Mouse (Mus musculus): Measurements from ENCODE around the gene 1810013L24Rik. TPM values are rescaled to one million over a fixed set of nuclear protein-coding genes. Genes with fewer than 3 reads are reported as not detected.

1810013L24Rik gene
- total and polyA plus RNA-seq, 2 experiments from 2014 or later, result 15.0 to 39.8 TPM

DNA sequence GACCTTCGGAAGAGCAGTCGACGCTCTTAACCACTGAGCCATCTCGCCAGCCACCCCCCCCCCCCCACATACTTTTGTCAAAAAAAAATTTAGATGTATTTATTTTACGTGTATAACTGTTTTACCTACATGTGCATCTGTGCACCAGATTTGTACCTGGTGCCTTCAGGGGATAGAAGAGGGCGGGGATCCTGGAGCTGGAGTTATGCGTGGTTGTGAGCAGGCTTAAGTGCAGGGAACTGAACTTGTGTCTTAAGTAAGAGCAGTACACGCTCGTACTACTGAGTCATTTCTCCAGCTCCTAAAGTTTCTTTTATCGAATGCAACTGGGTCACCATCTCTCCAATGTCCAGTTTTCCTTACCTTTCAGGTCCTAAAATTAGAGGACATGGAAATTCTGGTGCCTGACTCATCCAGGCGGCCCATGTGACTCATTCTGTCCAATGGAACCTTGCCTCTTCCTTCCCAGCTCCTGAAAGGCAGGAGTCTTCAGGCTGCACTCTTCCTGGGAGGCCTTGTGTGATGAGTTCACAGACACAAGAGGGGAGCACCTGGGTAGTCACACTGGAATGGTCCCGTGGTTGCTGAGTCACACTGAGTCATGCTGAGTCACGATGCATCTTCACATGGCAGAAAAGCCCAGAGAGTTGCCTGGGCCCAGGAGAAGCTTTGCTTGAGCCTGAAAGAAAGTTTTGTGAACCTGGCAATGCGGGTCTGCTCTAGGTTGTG lies 19.3 kb upstream of the 1810013L24Rik start:
- H3K9me3 ChIP-seq (replicated peaks; ENCODE audit: control insufficient read depth, low read length), result no peaks in the 10 kb centered on the region
- no peak for ATAC-seq (ENCODE audit: insufficient read depth, low read depth)
- DNase-seq (ENCODE audit: low spot score), result no peak
- no peak overlapping the region for H3K4me3 ChIP-seq (ENCODE audit: low read depth, low read length)
- TF ChIP-seq CTCF (IDR thresholded peaks at IDR 0.05; ENCODE audit: low read depth), result no peak
- no peak for TF ChIP-seq EP300 (IDR thresholded peaks at IDR 0.05; ENCODE audit: low read depth)
- 81% methylated on average over 14 of the region's 14 CpGs for WGBS
- no peak overlapping the region for H3K4me2 ChIP-seq (ENCODE audit: low read depth, low read length)
- no peak overlapping the region for H3K27ac ChIP-seq (ENCODE audit: low read depth)
- H3K9ac ChIP-seq (replicated peaks; ENCODE audit: low read depth, low read length), result no peak overlapping the region
- no peaks in the 10 kb centered on the region for H3K4me1 ChIP-seq (ENCODE audit: control insufficient read depth, insufficient read depth)
- no peaks in the 10 kb centered on the region for H3K27me3 ChIP-seq (ENCODE audit: control insufficient read depth, insufficient read depth, low read length)
- H3K36me3 ChIP-seq (replicated peaks; ENCODE audit: control insufficient read depth, insufficient read depth, low read length), result no peaks in the 10 kb centered on the region

DNA sequence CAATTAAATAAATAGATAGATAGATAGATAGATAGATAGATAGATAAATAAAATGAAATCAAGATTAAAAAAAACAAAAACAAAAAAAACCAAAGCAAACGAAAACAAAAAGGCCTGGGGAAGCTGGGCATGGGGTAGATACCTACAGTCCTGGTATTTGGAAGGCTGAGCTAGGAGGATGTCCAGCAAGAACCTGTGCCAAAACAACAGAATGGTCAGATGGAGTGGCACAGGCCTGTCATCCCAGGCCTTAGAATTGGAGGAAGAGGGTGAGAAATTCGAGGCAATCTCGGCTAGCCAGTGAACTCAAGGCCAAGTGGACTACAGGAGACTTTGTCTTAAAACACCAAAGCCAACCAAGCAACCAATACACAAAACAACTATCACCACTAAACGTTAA lies 12.0 kb upstream of the 1810013L24Rik start:
- TF ChIP-seq EP300 (IDR thresholded peaks at IDR 0.05; ENCODE audit: low read depth), result no peak
- TF ChIP-seq CTCF (IDR thresholded peaks at IDR 0.05; ENCODE audit: low read depth), result no peak

DNA sequence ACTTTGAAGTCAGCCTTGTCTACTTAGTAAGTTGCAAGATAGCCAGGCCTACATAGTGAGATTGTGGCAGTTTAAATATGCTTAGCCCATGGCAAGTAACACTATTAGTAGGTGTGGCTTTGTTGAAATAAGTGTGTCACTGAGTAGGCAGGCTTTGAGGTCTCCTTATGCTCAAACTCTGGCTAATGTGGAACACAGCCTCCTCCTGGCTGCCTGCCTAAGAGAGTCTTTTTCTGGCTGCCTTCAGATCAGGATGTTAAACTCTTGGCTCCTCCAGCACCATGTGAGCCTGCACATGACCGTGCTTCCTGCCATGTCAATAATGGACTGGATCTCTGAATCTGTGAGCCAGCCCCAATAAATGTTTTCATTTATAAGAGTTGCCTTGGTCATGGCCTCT lies 8.5 kb upstream of the 1810013L24Rik start:
- H3K4me2 ChIP-seq (ENCODE audit: low read depth, low read length), result no peak overlapping the region
- no peak for DNase-seq (ENCODE audit: low spot score)
- H3K4me3 ChIP-seq (ENCODE audit: low read depth, low read length), result no peak overlapping the region
- WGBS, result 51% methylated on average over 1 of the region's 1 CpGs
- no peaks in the 10 kb centered on the region for H3K36me3 ChIP-seq (replicated peaks; ENCODE audit: control insufficient read depth, insufficient read depth, low read length)
- H3K27me3 ChIP-seq (ENCODE audit: control insufficient read depth, insufficient read depth, low read length), result no peaks in the 10 kb centered on the region
- H3K9ac ChIP-seq (replicated peaks; ENCODE audit: low read depth, low read length), result no peak overlapping the region
- H3K4me1 ChIP-seq (ENCODE audit: control insufficient read depth, insufficient read depth), result no peaks in the 10 kb centered on the region
- TF ChIP-seq CTCF (IDR thresholded peaks at IDR 0.05; ENCODE audit: low read depth) (no peak), EP300 (IDR thresholded peaks at IDR 0.05; ENCODE audit: low read depth) (no peak)
- no peaks in the 10 kb centered on the region for H3K9me3 ChIP-seq (replicated peaks; ENCODE audit: control insufficient read depth, low read length)
- ATAC-seq (ENCODE audit: insufficient read depth, low read depth), result no peak
- H3K27ac ChIP-seq (ENCODE audit: low read depth), result no peak overlapping the region

More for the DNA sequence above, 12.0 kb upstream of the 1810013L24Rik start:
- Histone ChIP-seq H3K9me3 (replicated peaks; ENCODE audit: control insufficient read depth, low read length) (no peaks in the 10 kb centered on the region), H3K9ac (replicated peaks; ENCODE audit: low read depth, low read length) (no peak overlapping the region), H3K4me3 (ENCODE audit: low read depth, low read length) (no peak overlapping the region), H3K4me1 (ENCODE audit: control insufficient read depth, insufficient read depth) (no peaks in the 10 kb centered on the region), H3K27ac (ENCODE audit: low read depth) (no peak overlapping the region), H3K27me3 (ENCODE audit: control insufficient read depth, insufficient read depth, low read length) (no peaks in the 10 kb centered on the region), H3K4me2 (ENCODE audit: low read depth, low read length) (no peak overlapping the region), H3K36me3 (replicated peaks; ENCODE audit: control insufficient read depth, insufficient read depth, low read length) (no peaks in the 10 kb centered on the region)
- ATAC-seq (ENCODE audit: insufficient read depth, low read depth) (no peak), DNase-seq (ENCODE audit: low spot score) (no peak)
- 55% methylated on average over 4 of the region's 4 CpGs for WGBS

DNA sequence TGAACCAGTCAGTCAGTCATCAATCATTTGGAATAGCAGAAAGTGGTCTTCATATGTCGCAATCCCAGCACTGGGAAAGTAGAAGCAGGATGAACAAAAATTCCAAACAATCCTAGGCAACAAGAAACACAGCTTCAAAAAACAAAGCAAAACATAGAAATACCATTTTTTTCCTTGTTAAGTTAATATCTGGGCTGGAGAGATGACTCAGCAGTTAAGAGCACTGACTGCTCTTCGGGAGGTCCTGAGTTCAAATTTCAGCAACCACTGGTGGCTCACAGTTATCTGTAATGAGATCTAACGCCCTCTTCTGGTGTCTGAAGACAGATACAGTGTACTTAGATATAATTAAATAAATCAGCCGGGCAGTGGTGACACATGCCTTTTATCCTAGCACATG lies 7.3 kb upstream of the 1810013L24Rik start:
- DNase-seq (ENCODE audit: low spot score) (no peak), ATAC-seq (ENCODE audit: insufficient read depth, low read depth) (no peak)
- TF ChIP-seq CTCF (IDR thresholded peaks at IDR 0.05; ENCODE audit: low read depth), result no peak
- TF ChIP-seq EP300 (IDR thresholded peaks at IDR 0.05; ENCODE audit: low read depth), result no peak
- no peaks in the 10 kb centered on the region for H3K36me3 ChIP-seq (replicated peaks; ENCODE audit: control insufficient read depth, insufficient read depth, low read length)
- H3K27ac ChIP-seq (ENCODE audit: low read depth), result no peak overlapping the region
- 73% methylated on average over 4 of the region's 4 CpGs for WGBS
- no peak overlapping the region for H3K4me3 ChIP-seq (ENCODE audit: low read depth, low read length)
- H3K9ac ChIP-seq (replicated peaks; ENCODE audit: low read depth, low read length), result no peak overlapping the region
- no peaks in the 10 kb centered on the region for H3K9me3 ChIP-seq (replicated peaks; ENCODE audit: control insufficient read depth, low read length)
- H3K4me2 ChIP-seq (ENCODE audit: low read depth, low read length), result no peak overlapping the region
- no peaks in the 10 kb centered on the region for H3K4me1 ChIP-seq (ENCODE audit: control insufficient read depth, insufficient read depth)
- no peaks in the 10 kb centered on the region for H3K27me3 ChIP-seq (ENCODE audit: control insufficient read depth, insufficient read depth, low read length)

DNA sequence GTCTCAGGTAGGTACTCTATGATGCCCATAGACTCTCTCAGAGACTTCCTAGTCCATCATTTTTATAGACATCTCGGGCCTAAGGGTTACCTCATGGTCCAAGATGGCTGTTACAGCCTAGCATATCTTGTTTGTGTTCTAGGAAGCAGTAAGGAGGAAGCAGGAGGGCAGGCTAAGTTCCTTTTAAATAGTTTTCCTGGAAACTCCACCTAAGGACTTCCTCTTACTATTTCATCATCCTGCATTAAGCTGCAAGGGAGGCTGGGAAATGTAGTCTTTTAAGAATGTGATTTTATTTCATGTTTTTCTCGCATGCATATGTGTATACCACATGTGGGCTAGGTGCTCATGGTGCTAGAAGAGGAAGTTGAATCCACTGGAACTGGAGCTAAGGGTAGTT lies 6.2 kb upstream of the 1810013L24Rik start:
- Histone ChIP-seq H3K4me2 (ENCODE audit: low read depth, low read length) (no peak overlapping the region), H3K9ac (replicated peaks; ENCODE audit: low read depth, low read length) (no peak overlapping the region), H3K4me1 (ENCODE audit: control insufficient read depth, insufficient read depth) (no peaks in the 10 kb centered on the region), H3K9me3 (replicated peaks; ENCODE audit: control insufficient read depth, low read length) (no peaks in the 10 kb centered on the region), H3K27ac (ENCODE audit: low read depth) (no peak overlapping the region), H3K27me3 (ENCODE audit: control insufficient read depth, insufficient read depth, low read length) (no peaks in the 10 kb centered on the region), H3K4me3 (ENCODE audit: low read depth, low read length) (no peak overlapping the region), H3K36me3 (replicated peaks; ENCODE audit: control insufficient read depth, insufficient read depth, low read length) (no peaks in the 10 kb centered on the region)
- 58% methylated on average over 2 of the region's 2 CpGs for WGBS
- TF ChIP-seq EP300 (IDR thresholded peaks at IDR 0.05; ENCODE audit: low read depth), result no peak
- TF ChIP-seq CTCF (IDR thresholded peaks at IDR 0.05; ENCODE audit: low read depth), result no peak
- peak; percentile 43 for DNase-seq (ENCODE audit: low spot score)
- peak; percentile 41; the same call in 1 of the 2 replicates for ATAC-seq (ENCODE audit: insufficient read depth, low read depth)

DNA sequence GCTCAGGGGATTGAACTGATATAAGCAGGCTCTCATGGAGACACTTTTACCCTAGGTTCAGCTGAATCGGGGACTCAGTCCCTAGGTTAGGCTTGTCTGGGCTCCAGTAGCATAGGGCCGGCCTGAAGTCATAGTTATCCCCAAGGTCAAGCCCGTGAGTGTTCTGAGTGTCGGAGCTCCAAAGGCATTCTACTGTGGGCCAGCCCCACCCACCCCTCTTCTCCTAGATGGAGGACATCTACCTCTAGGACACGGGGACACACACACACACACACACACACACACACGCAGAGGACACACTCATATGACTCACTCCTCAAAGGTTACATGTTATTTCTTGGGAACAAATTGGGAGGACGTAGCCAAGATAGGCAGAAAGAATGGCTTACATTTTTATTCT lies 2.5 kb upstream of the 1810013L24Rik start:
- no peak for DNase-seq (ENCODE audit: low spot score)
- H3K27ac ChIP-seq (ENCODE audit: low read depth), result peak overlapping the region; percentile 4; the same call in 1 of the 2 replicates
- no peaks in the 10 kb centered on the region for H3K9me3 ChIP-seq (replicated peaks; ENCODE audit: control insufficient read depth, low read length)
- no peak overlapping the region for H3K4me3 ChIP-seq (ENCODE audit: low read depth, low read length)
- no peak for ATAC-seq (ENCODE audit: insufficient read depth, low read depth)
- TF ChIP-seq CTCF (IDR thresholded peaks at IDR 0.05; ENCODE audit: low read depth) (no peak), EP300 (IDR thresholded peaks at IDR 0.05; ENCODE audit: low read depth) (no peak)
- H3K36me3 ChIP-seq (replicated peaks; ENCODE audit: control insufficient read depth, insufficient read depth, low read length), result peaks cover 2% of the 10 kb centered on the region; the same call in 1 of the 2 replicates
- peaks cover 2% of the 10 kb centered on the region; the same call in 1 of the 2 replicates for H3K4me1 ChIP-seq (ENCODE audit: control insufficient read depth, insufficient read depth)
- H3K4me2 ChIP-seq (ENCODE audit: low read depth, low read length), result no peak overlapping the region
- WGBS, result 73% methylated on average over 7 of the region's 7 CpGs
- no peaks in the 10 kb centered on the region for H3K27me3 ChIP-seq (ENCODE audit: control insufficient read depth, insufficient read depth, low read length)
- no peak overlapping the region for H3K9ac ChIP-seq (replicated peaks; ENCODE audit: low read depth, low read length)
